Mouse (Mus musculus) MEL (cell line): ENCODE measurements around the gene Ptpn11. TPM values are rescaled to one million over a fixed set of nuclear protein-coding genes. Genes with fewer than 3 reads are reported as not detected.
"Not testable (repeated sequence)": the region's sequence is repeated elsewhere in the genome, so short reads cannot be mapped to it uniquely, and the experiment has no call there.

Source experiments
- DNase-seq: peaks from one replicate; pipeline ENCODE4 v3.0.0; 2011; ENCODE audit warnings: low read depth, low spot score
- H3K27ac ChIP-seq: 2 replicates; pipeline ENCODE4 v1.5.1; 2012; ENCODE audit warnings: low read depth, mild to moderate bottlenecking, control low read depth, low read length, moderate library complexity; ENCODE audit not compliant: control insufficient read depth
- H3K27me3 ChIP-seq, 2 experiments: fragments of 150-350 bp in 1 of 2; sonication (generic) in 1 of 2; 2 replicates each; pipeline ENCODE4 v1.6.1; 2012; ENCODE audit warnings: low read length in 2 of 2, mild to moderate bottlenecking in 2 of 2, improper control_type of control experiment in 1 of 2, moderate library complexity in 1 of 2; ENCODE audit not compliant: insufficient read depth in 2 of 2, control insufficient read depth in 1 of 2
- H3K36me3 ChIP-seq, 2 experiments: 2 replicates each; pipeline ENCODE4 v1.6.1; 2012 to 2014; ENCODE audit warnings: low read length in 2 of 2, improper control_type of control experiment in 1 of 2, inconsistent platforms in 1 of 2, mild to moderate bottlenecking in 1 of 2; ENCODE audit not compliant: insufficient read depth in 2 of 2, control insufficient read depth in 1 of 2
- H3K4me1 ChIP-seq, 2 experiments: fragments of 150-350 bp in 1 of 2; sonication (generic) in 1 of 2; 2 replicates each; pipeline ENCODE4 v1.6.1; 2012; ENCODE audit warnings: low read length in 2 of 2, improper control_type of control experiment in 1 of 2, mild to moderate bottlenecking in 1 of 2; ENCODE audit not compliant: insufficient read depth in 2 of 2, control insufficient read depth in 1 of 2
- H3K4me3 ChIP-seq, 2 experiments: fragments of 150-350 bp in 1 of 2; sonication (generic) in 1 of 2; 2 replicates each; pipeline ENCODE4 v1.5.1; 2012; ENCODE audit warnings: low read depth in 2 of 2, low read length in 2 of 2, mild to moderate bottlenecking in 2 of 2, moderate library complexity in 2 of 2, control low read depth in 1 of 2, improper control_type of control experiment in 1 of 2; ENCODE audit not compliant: control insufficient read depth in 1 of 2, insufficient read depth in 1 of 2
- H3K79me2 ChIP-seq: 2 replicates; pipeline ENCODE4 v1.6.1; 2012; ENCODE audit warnings: mild to moderate bottlenecking, low read length, moderate library complexity; ENCODE audit not compliant: control insufficient read depth, poor library complexity, insufficient read depth
- H3K9ac ChIP-seq: 2 replicates; pipeline ENCODE4 v1.6.1; 2012; ENCODE audit warnings: low read depth, mild to moderate bottlenecking, control low read depth, low read length, moderate library complexity; ENCODE audit not compliant: control insufficient read depth, poor library complexity, severe bottlenecking
- H3K9me3 ChIP-seq: fragments of 150-350 bp; sonication (generic); replicated peaks from 2 replicates; pipeline ENCODE4 v1.6.1; 2012; ENCODE audit warnings: mild to moderate bottlenecking, low read length, improper control_type of control experiment, moderate library complexity; ENCODE audit not compliant: insufficient read depth
- BHLHE40 ChIP-seq: IDR thresholded peaks from 2 replicates; pipeline ENCODE4 v1.6.1; 2012; ENCODE audit warnings: low read depth, mild to moderate bottlenecking, inconsistent platforms, low read length, improper control_type of control experiment, borderline replicate concordance
- CHD2 ChIP-seq: IDR thresholded peaks from 2 replicates; pipeline ENCODE4 v1.6.1; 2011; ENCODE audit warnings: low read length, improper control_type of control experiment
- E2F4 ChIP-seq: IDR thresholded peaks from 2 replicates; pipeline ENCODE4 v1.6.1; 2011; ENCODE audit warnings: low read depth, low read length, improper control_type of control experiment, borderline replicate concordance
- EP300 ChIP-seq, 2 experiments: IDR thresholded peaks; 2 replicates each; pipeline ENCODE4 v1.6.1; 2011; ENCODE audit warnings: improper control_type of control experiment in 2 of 2, low read length in 2 of 2, low read depth in 1 of 2, mild to moderate bottlenecking in 1 of 2
- GATA1 ChIP-seq: IDR thresholded peaks from 2 replicates; pipeline ENCODE4 v1.6.1; 2011; ENCODE audit warnings: low read depth, low read length, improper control_type of control experiment
- JUND ChIP-seq: IDR thresholded peaks from 2 replicates; pipeline ENCODE4 v1.6.1; 2011; ENCODE audit warnings: low read depth, mild to moderate bottlenecking, improper control_type of control experiment, low read length
- KAT2A ChIP-seq: conservative IDR thresholded peaks from 2 replicates; pipeline ENCODE4 v1.6.1; 2012; ENCODE audit warnings: low read depth, low read length, improper control_type of control experiment, inconsistent platforms
- MEF2A ChIP-seq: IDR thresholded peaks from 2 replicates; pipeline ENCODE4 v1.6.1; 2014; ENCODE audit warnings: low read depth, mild to moderate bottlenecking, inconsistent platforms, low read length, improper control_type of control experiment; ENCODE audit not compliant: poor library complexity, insufficient replicate concordance, severe bottlenecking; ENCODE audit errors: extremely low read depth
- MYB ChIP-seq: IDR thresholded peaks from 2 replicates; pipeline ENCODE4 v1.6.1; 2011; ENCODE audit warnings: mild to moderate bottlenecking, low read depth, low read length, improper control_type of control experiment
- POLR2AphosphoS2 ChIP-seq: IDR thresholded peaks from 2 replicates; pipeline ENCODE4 v1.6.1; 2011; ENCODE audit warnings: low read length, improper control_type of control experiment
- RCOR1 ChIP-seq: IDR thresholded peaks from 2 replicates; pipeline ENCODE4 v1.6.1; 2012; ENCODE audit warnings: low read depth, mild to moderate bottlenecking, inconsistent platforms, low read length, improper control_type of control experiment
- SMC3 ChIP-seq: IDR thresholded peaks from 2 replicates; pipeline ENCODE4 v1.6.1; 2011; ENCODE audit warnings: low read depth, low read length, improper control_type of control experiment
- TAL1 ChIP-seq: IDR thresholded peaks from 2 replicates; pipeline ENCODE4 v1.6.1; 2012; ENCODE audit warnings: mild to moderate bottlenecking, inconsistent platforms, low read length, moderate library complexity, mixed read lengths
- TBP ChIP-seq: IDR thresholded peaks from 2 replicates; pipeline ENCODE4 v1.8.0; 2011; ENCODE audit warnings: low read depth, low read length, improper control_type of control experiment
- UBTF ChIP-seq: IDR thresholded peaks from 2 replicates; pipeline ENCODE4 v1.6.1; 2012; ENCODE audit warnings: low read depth, mild to moderate bottlenecking, inconsistent platforms, low read length, improper control_type of control experiment, moderate library complexity, borderline replicate concordance; ENCODE audit not compliant: insufficient read depth
- USF1 ChIP-seq: IDR thresholded peaks from 2 replicates; pipeline ENCODE4 v1.6.1; 2014; ENCODE audit warnings: low read depth, mild to moderate bottlenecking, inconsistent platforms, low read length, improper control_type of control experiment, moderate library complexity
- ZKSCAN1 ChIP-seq: IDR thresholded peaks from 2 replicates; pipeline ENCODE4 v1.6.1; 2012; ENCODE audit warnings: low read depth, mild to moderate bottlenecking, inconsistent platforms, low read length, improper control_type of control experiment, moderate library complexity
- ZMIZ1 ChIP-seq: IDR thresholded peaks from 2 replicates; pipeline ENCODE4 v1.6.1; 2012; ENCODE audit warnings: low read depth, mild to moderate bottlenecking, inconsistent platforms, low read length, improper control_type of control experiment, moderate library complexity
- polyA plus RNA-seq, 2 experiments: library from polyadenylated mRNA; stranded (reverse) in 1 of 2; unstranded in 1 of 2; fragments of >175 nt in 1 of 2; fragments of >200 nt in 1 of 2; gene quantifications; 2 replicates each; pipeline versions ENCODE4 v1.2.1 to v1.2.4; 2012; ENCODE audit warnings: low replicate concordance in 2 of 2, low read depth in 1 of 2; ENCODE audit not compliant: insufficient read length in 2 of 2, insufficient read depth in 1 of 2, missing spikeins in 1 of 2
- total RNA-seq: library from RNA; depleted of rRNA; stranded (reverse); fragments of 300-350 nt; gene quantifications from 2 replicates; pipeline ENCODE4 v1.2.3, GENCODE M21; 2012

Ptpn11 gene
- total and polyA plus RNA-seq, 3 experiments, result 43.6 to 55.0 (median 46.5) TPM

GRCm38 (mm10) chr5:121230811-121231210 is 39.6 kb upstream of the Ptpn11 start (continued):
- TF ChIP-seq EP300 (IDR thresholded peaks at IDR 0.05; ENCODE audit: low read depth in 1 of 2, low read length in 2 of 2), result peak in 1 of 2 experiments; percentile 49; a peak in 2 of 4 replicates
- no peak for TF ChIP-seq CHD2
- no peak for TF ChIP-seq POLR2AphosphoS2
- TF ChIP-seq UBTF, result no peak
- peak; percentile 76 for TF ChIP-seq TBP
- no peak for TF ChIP-seq TAL1
- no peak for TF ChIP-seq ZKSCAN1
- no peak for TF ChIP-seq SMC3
- TF ChIP-seq BHLHE40, result no peak

- H3K9me3 ChIP-seq, result no peaks in the 10 kb centered on the region
- TF ChIP-seq GATA1, result no peak
- no peak for TF ChIP-seq UBTF
- TF ChIP-seq USF1, result no peak
- TF ChIP-seq BHLHE40, result no peak
- TF ChIP-seq ZMIZ1, result no peak
- TF ChIP-seq KAT2A, result no peak
- no peak for TF ChIP-seq JUND
- TF ChIP-seq E2F4, result no peak
- no peak for TF ChIP-seq TBP
- no peak for TF ChIP-seq MEF2A
- no peak for TF ChIP-seq MYB
- no peak for TF ChIP-seq RCOR1
- H3K27ac ChIP-seq, result no peak overlapping the region
- no peak overlapping the region for H3K4me3 ChIP-seq
- no peaks in the 10 kb centered on the region for H3K27me3 ChIP-seq
- peaks cover 40% of the 10 kb centered on the region for H3K79me2 ChIP-seq
- H3K36me3 ChIP-seq, result peaks cover 0 to 41% of the 10 kb centered on the region in 2 experiments; a peak in 2 of 4 replicates
- DNase-seq, result no peak
- H3K9ac ChIP-seq, result no peak overlapping the region
- peaks cover 18 to 41% of the 10 kb centered on the region in 2 experiments for H3K4me1 ChIP-seq
Observed at GRCm38 (mm10) chr5:121229182-121229581, 38.0 kb upstream of the Ptpn11 start.

- DNase-seq, H3K9ac ChIP-seq, H3K4me3 ChIP-seq, H3K9me3 ChIP-seq, H3K27me3 ChIP-seq, H3K27ac ChIP-seq: not testable (repeated sequence)
- peaks cover 18 to 33% of the 10 kb centered on the region in 2 experiments for H3K4me1 ChIP-seq
- H3K36me3 ChIP-seq, result peaks cover 0 to 37% of the 10 kb centered on the region in 2 experiments; a peak in 2 of 4 replicates
- peaks cover 41% of the 10 kb centered on the region for H3K79me2 ChIP-seq
Observed at GRCm38 (mm10) chr5:121227330-121227729, 36.1 kb upstream of the Ptpn11 start.
